Mouse (Mus musculus) retina, postnatal 7 days (tissue): ENCODE measurements around the gene Cdh4.

Experiments used
- DNase-seq: peaks from one replicate; pipeline ENCODE4 v3.0.0-alpha.2; 2012; ENCODE audit warnings: low read depth, low spot score

The Cdh4 gene

GRCm38 (mm10) chr2:179591661-179592060 is 149.4 kb downstream of the Cdh4 start:
- no peak for DNase-seq

GRCm38 (mm10) chr2:179595013-179595412 is 152.8 kb downstream of the Cdh4 start:
- DNase-seq: no peak

DNA sequence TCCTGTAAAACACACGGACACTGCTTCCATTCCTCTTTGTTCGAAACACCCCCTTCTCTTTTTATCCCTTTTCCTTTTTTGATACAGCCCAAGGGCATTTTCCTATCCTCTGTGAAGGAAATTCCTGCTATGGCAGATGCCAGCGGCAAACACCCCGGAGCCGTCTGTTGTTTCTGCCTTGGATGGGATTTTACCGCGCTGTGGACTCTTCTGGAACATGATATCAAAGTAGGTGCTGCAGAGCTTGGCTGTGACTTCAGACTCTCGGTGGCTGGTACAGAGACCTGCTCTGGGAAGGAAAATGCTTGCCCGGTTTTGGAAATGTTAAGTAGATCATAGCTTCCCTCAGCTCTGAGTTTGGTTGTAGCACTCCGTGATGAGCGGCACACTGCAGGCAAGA is 156.7 kb downstream of the Cdh4 start:
- DNase-seq: no peak

- no peak for DNase-seq
Observed at GRCm38 (mm10) chr2:179599886-179600285, 157.7 kb downstream of the Cdh4 start.

- no peak for DNase-seq
Observed at GRCm38 (mm10) chr2:179600347-179600746, 158.1 kb downstream of the Cdh4 start.

DNA sequence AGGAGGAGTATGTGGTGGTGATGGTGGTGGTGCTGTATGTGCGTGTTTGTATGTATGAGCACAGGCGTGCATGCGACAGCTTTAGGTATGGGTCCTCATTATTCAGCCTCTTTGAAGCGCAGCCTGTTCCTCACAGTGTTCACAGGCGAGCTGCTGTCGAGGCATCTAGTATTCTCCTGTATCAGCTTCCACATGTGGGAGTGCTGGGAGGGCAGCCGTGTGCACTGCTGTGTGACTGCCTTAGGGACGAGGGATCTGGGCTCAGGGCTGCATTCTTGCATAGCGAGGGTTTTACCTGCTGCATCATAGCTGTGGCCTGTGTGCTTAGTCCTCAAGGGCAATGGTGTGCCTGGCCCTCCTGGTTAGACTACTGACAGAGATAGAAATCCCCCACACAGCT is 158.9 kb downstream of the Cdh4 start:
- DNase-seq: no peak

DNA sequence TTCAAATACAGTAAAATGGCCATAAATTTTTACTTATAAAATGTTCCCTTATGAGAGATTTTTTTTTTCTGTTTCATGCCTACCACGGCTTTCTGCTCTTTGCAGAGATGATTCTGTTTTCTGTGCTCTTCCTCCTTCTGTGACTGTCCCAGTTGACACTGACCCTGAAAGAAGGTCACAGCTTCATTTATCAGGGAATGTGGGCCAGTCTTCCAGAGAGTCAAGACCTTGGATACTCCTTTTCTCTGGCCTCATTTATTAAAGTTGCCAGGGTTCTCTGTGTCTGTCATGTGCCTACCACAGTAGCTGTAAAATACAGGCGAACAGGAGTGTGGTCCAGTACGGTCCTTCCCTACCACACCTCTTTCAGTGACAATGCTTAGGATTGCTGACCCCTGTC is 162.5 kb downstream of the Cdh4 start:
- DNase-seq: no peak

DNA sequence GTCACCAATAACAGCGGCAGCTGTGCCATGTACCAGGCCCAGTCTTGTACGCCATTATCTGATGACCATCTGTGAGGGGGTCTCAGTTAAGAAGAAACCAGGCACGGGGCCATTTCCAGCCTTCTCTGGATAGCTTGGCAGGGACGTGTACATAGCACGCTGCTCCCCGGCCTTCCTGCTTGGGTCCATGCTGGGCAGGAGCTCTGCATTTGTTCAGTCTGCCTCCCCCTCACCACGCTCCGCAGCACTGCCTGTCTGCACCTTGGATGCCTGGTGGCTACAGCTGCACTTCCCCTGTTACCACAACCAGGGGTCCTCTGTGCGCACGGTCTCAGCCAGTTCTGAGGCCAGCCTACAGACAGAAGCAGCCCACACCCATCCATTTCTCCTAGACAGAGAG is 163.0 kb downstream of the Cdh4 start:
- no peak for DNase-seq

GRCm38 (mm10) chr2:179606341-179606740 is 164.1 kb downstream of the Cdh4 start:
- DNase-seq: no peak

- DNase-seq: no peak
Observed at GRCm38 (mm10) chr2:179615906-179616305, 173.7 kb downstream of the Cdh4 start.

- no peak for DNase-seq
Observed at GRCm38 (mm10) chr2:179623643-179624473, 181.6 kb downstream of the Cdh4 start.

- no peak for DNase-seq
Observed at GRCm38 (mm10) chr2:179627563-179627962, 185.3 kb downstream of the Cdh4 start.

GRCm38 (mm10) chr2:179630720-179631119 is 188.5 kb downstream of the Cdh4 start:
- no peak for DNase-seq

- no peak for DNase-seq
Observed at GRCm38 (mm10) chr2:179640576-179641301, 198.5 kb downstream of the Cdh4 start.

GRCm38 (mm10) chr2:179648573-179649263 is 206.5 kb downstream of the Cdh4 start:
- DNase-seq: no peak

DNA sequence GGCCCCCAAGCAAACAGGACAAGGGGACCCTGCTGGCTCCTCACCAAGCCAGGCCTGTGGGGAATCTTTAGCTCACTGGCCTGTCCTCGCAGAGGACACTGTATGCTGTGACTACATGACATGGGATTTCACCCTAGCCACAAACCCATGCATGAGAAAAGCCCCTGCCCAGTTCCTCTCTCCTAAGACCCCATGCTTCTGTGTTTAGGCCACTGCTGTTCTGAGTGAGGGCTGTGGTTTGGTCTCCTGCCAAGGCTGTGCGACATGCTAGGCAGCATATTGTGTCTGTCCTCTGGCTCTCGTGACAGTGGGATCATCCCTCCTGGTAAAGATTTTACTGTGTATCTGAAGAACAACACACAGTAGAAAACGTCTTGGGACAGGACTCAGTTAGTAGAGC is 207.1 kb downstream of the Cdh4 start:
- DNase-seq: no peak

- DNase-seq: no peak
Observed at GRCm38 (mm10) chr2:179650168-179650567, 207.9 kb downstream of the Cdh4 start.

DNA sequence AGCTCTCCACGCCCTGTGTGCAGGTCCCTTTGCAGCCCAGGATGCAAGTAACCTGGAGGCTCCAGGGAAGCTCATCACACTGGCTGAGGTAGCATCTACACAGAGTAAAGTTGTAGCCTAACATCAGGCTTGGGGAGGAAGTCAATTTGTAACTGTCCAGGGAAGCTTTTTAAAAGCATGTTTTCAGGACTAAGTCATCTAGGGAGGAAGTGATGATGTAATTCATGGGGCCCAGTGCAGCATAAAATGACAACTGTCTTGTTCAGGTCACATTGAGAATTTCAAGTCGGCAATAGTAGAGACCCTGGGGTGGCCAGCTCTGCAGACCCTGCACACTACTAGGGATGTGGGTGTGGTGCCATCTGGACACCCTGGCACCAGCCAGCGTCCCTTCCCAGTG is 213.3 kb downstream of the Cdh4 start:
- no peak for DNase-seq

DNA sequence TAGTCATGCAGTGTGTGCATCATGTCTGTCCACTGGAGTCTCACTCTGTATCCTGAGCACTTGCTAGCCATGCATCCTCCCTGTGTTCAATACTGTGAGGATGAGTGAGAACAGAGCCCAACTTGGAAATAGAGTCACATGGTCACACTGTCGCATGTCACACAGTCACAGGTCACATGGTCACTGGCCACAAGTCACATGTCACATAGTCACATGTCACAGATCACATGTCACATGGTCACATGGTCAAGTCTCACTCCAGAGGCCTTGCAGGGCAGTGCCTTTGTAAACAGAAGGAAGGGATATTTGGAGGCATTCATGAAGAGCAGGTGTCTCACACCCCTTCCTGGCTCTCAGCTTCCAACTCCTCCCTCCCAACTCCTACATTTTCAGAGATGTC is 217.0 kb downstream of the Cdh4 start:
- no peak for DNase-seq

DNA sequence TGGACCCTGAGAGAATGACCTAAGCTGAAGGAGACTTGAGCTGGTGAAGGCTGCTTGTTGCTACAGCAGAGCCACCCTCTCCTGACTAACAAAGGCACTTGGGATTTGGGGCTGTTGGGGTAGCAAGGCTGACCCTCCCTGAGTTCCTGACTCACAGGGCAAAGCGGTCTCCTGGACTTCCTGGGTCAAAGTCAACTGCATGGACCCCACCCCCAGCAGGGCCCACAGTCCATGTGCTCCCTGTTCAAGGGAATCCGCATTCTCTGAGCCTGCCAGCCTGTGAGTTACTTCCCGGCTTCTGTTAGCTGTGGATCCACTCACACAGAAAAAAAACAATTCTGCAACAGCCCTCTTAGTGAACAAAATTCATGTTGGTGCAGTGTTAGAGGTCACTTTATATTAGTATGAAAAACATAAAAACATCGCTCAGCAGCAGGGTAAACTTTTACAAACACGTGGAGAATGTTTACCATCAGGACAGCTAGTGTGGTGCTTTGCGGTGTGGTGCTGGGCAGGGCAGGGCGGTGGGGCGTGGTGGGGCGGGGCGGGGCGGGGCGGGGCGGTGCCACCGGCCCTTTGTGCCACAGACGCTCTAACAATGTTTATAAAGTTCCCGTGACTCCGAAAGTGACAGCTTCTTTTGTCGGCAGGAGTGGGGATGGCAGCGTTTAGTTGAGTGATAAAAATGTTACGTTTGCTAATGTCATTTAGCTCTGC is 219.9 kb downstream of the Cdh4 start:
- DNase-seq: no peak

DNA sequence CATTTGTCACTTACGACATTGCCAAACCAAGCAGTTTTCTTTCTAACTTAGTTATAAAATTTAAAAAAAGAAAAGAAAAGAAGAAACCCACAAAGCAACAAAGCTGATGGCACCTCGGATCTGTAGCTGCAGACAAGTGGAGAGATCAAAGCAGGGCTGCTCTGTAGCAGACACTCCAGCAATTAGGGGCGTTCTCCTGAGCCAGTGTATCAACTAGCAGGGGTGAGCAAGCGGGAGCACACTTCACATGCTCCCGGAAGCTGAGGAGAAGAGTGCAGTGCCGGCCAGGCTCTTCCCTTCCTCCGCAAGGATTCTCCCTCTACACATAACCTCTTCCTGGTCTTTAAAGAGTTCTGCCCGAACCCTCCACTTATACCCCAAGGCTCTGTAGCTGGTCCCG is 220.5 kb downstream of the Cdh4 start:
- DNase-seq: no peak

- DNase-seq: no peak
Observed at GRCm38 (mm10) chr2:179663652-179664051, 221.4 kb downstream of the Cdh4 start.
